Mouse (Mus musculus): ENCODE results near the gene Samsn1.

Samsn1 gene

GRCm38 (mm10) chr16:75933357-75933756, 88.7 kb downstream of the Samsn1 start:
- no peak for DNase-seq (ENCODE audit: low spot score in 2 of 2)

GRCm38 (mm10) chr16:75930222-75930553, 91.9 kb downstream of the Samsn1 start:
- no peak for DNase-seq (ENCODE audit: low spot score in 2 of 2)

- no peak for DNase-seq (ENCODE audit: low spot score in 2 of 2)
Observed at GRCm38 (mm10) chr16:75929536-75930221, 92.4 kb downstream of the Samsn1 start.

GRCm38 (mm10) chr16:75926511-75926910, 95.6 kb downstream of the Samsn1 start:
- DNase-seq (ENCODE audit: low spot score in 2 of 2): no peak

GRCm38 (mm10) chr16:75920870-75921269, 101.2 kb downstream of the Samsn1 start:
- DNase-seq (ENCODE audit: low spot score in 2 of 2): no peak

GRCm38 (mm10) chr16:75919298-75919697, 102.8 kb downstream of the Samsn1 start:
- DNase-seq (ENCODE audit: low spot score in 2 of 2): no peak

- no peak for DNase-seq (ENCODE audit: low spot score in 2 of 2)
Observed at GRCm38 (mm10) chr16:75917712-75918111, 104.4 kb downstream of the Samsn1 start.

GRCm38 (mm10) chr16:75912051-75912450, 110.0 kb downstream of the Samsn1 start:
- DNase-seq (ENCODE audit: low spot score in 2 of 2): no peak

- no peak for DNase-seq (ENCODE audit: low spot score in 2 of 2)
Observed at GRCm38 (mm10) chr16:75908635-75909494, 113.2 kb downstream of the Samsn1 start.

GRCm38 (mm10) chr16:75906790-75907189, 115.3 kb downstream of the Samsn1 start:
- DNase-seq (ENCODE audit: low spot score in 2 of 2): no peak

- DNase-seq (ENCODE audit: low spot score in 2 of 2): no peak
Observed at GRCm38 (mm10) chr16:75906260-75906659, 115.8 kb downstream of the Samsn1 start.

- DNase-seq (ENCODE audit: low spot score in 2 of 2): no peak
Observed at GRCm38 (mm10) chr16:75905324-75905723, 116.8 kb downstream of the Samsn1 start.

- no peak for DNase-seq (ENCODE audit: low spot score in 2 of 2)
Observed at GRCm38 (mm10) chr16:75904072-75904471, 118.0 kb downstream of the Samsn1 start.

GRCm38 (mm10) chr16:75903028-75903427, 119.1 kb downstream of the Samsn1 start:
- DNase-seq (ENCODE audit: low spot score in 2 of 2): no peak

- no peak for DNase-seq (ENCODE audit: low spot score in 2 of 2)
Observed at GRCm38 (mm10) chr16:75899885-75900620, 122.0 kb downstream of the Samsn1 start.

GRCm38 (mm10) chr16:75897828-75898367, 124.2 kb downstream of the Samsn1 start:
- no peak for DNase-seq (ENCODE audit: low spot score in 2 of 2)

- no peak for DNase-seq (ENCODE audit: low spot score in 2 of 2)
Observed at GRCm38 (mm10) chr16:75894263-75894901, 127.7 kb downstream of the Samsn1 start.

- DNase-seq (ENCODE audit: low spot score in 2 of 2): no peak
Observed at GRCm38 (mm10) chr16:75893470-75893869, 128.6 kb downstream of the Samsn1 start.

GRCm38 (mm10) chr16:75889081-75889646, 132.9 kb downstream of the Samsn1 start:
- no peak for DNase-seq (ENCODE audit: low spot score in 2 of 2)

GRCm38 (mm10) chr16:75887203-75887602, 134.9 kb downstream of the Samsn1 start:
- no peak for DNase-seq (ENCODE audit: low spot score in 2 of 2)

- DNase-seq (ENCODE audit: low spot score in 2 of 2): no peak
Observed at GRCm38 (mm10) chr16:75878885-75879284, 143.2 kb downstream of the Samsn1 start.

Measured in urinary bladder, postnatal 36 days (tissue).